Mouse (Mus musculus): ENCODE results near the gene Ppp1r16b. TPM values are rescaled to one million over a fixed set of nuclear protein-coding genes. Genes with fewer than 3 reads are reported as not detected.

Gene Ppp1r16b
- polyA plus RNA-seq, 1 experiment from 2014 or later, result 2.9 TPM

DNA sequence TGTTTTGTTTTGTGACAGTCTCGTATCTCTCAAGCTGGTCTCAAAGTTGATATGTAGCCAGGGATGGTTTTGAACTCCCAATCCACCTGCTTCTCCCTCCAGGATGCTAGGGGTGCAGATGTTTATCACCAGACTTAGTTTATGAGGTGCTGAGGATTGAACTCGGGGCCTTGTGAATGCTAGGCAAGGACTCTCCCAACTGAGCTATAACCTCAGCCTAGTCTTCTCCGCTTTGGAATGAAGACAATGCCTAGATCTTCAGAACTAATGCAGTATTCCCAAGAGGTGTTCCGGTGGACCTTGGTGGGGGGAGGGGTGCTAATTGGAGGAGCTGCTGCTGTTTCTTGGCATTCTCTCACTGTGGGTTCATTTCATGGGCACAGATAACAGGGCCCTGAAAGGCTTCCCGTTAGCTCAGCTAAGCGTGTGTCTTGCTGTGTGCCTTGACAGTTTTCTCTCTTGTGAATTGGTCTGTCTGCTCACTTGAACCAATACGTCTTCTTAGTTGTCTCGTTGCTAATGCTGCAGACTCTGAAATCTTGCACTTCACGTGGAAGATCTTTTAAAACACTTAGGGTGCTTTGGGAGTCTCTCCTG lies 19.1 kb downstream of the Ppp1r16b start:
- Histone ChIP-seq H3K4me2 (no peak overlapping the region), H3K27me3 (no peaks in the 10 kb centered on the region), H3K9ac (no peak overlapping the region), H3K4me3 (replicated peaks) (no peak overlapping the region), H3K36me3 (replicated peaks) (no peaks in the 10 kb centered on the region), H3K9me3 (no peaks in the 10 kb centered on the region), H3K27ac (no peak overlapping the region), H3K4me1 (peaks cover 25% of the 10 kb centered on the region)
- ATAC-seq (ENCODE audit: low FRiP score), result no peak
- 54% methylated on average over 9 of the region's 9 CpGs for WGBS

DNA sequence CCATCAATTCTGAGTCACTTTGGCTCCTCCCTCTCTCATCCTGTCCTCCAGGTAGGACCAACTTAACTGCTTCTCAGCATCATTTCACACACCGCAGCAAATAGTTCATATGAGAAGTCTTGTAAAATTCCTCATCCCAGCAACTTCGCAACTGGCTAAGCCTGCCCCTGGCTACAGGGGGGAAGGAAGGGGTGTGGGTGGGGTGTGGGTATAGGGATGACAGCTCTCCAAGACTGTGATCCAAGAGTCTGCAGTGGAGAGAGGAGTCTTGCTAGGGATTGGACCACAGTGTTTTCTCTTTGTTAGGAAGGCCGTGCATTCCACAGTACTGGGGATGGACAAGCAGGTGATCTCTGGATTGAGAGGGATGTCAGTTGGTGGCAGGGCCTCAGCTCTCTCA lies 19.7 kb downstream of the Ppp1r16b start:
- no peak for ATAC-seq (ENCODE audit: low FRiP score)

DNA sequence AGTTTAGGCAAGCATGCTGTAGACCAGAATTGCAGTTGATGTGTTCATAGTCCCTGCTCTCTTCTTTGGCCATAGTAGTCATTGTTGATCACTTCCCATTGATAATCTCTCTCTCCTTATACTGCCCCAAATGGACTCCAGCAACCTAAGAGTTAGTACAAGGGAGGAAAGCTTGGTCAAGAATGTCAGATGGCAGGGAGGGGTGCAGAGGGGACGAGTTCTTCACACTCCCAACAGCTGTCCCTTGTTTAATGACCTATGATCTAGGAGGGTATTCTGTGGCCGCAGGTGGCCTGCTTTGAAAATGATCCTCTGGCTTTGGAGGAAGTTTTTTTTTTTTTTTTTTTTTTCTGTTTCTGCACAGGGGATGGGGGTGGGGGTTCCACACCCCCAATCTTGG lies 21.2 kb downstream of the Ppp1r16b start:
- Histone ChIP-seq H3K27me3 (no peaks in the 10 kb centered on the region), H3K27ac (no peak overlapping the region), H3K4me3 (replicated peaks) (no peak overlapping the region), H3K4me2 (no peak overlapping the region), H3K4me1 (peaks cover 25% of the 10 kb centered on the region), H3K9ac (no peak overlapping the region), H3K36me3 (replicated peaks) (no peaks in the 10 kb centered on the region), H3K9me3 (no peaks in the 10 kb centered on the region)
- no peak for ATAC-seq (ENCODE audit: low FRiP score)
- 58% methylated on average over 2 of the region's 2 CpGs for WGBS

More for the DNA sequence above, 19.7 kb downstream of the Ppp1r16b start:
- 92% methylated on average over 3 of the region's 3 CpGs for WGBS
- Histone ChIP-seq H3K36me3 (replicated peaks) (no peaks in the 10 kb centered on the region), H3K4me2 (no peak overlapping the region), H3K9me3 (no peaks in the 10 kb centered on the region), H3K4me1 (peaks cover 29% of the 10 kb centered on the region), H3K27me3 (no peaks in the 10 kb centered on the region), H3K4me3 (replicated peaks) (no peak overlapping the region), H3K27ac (no peak overlapping the region), H3K9ac (no peak overlapping the region)

DNA sequence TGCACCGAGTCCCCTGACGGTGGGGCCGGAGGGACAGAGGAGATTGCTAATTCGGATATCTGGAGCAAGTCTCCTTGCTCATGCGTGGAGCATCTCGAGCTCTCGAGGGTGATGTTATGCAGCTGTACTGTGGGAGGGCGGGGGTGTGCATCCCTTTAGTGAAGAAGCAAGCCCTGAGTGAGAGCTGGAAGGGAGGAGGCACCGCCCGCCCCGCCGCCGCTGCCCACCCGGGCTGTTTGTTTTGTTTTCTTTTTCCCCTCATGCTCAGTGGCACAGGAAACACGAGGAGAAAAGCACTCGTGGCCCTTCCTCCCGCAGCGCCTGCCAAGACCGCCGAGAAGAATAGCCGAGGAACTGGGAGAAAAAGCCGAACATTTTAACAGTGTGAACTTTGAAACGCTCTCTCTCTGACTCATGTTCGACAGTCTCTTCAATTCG lies 22.6 kb downstream of the Ppp1r16b start:
- no peak overlapping the region for H3K27ac ChIP-seq
- 56% methylated on average over 25 of the region's 25 CpGs for WGBS
- no peak overlapping the region for H3K4me2 ChIP-seq
- H3K36me3 ChIP-seq (replicated peaks), result no peaks in the 10 kb centered on the region
- H3K27me3 ChIP-seq, result no peaks in the 10 kb centered on the region
- peaks cover 19% of the 10 kb centered on the region for H3K4me1 ChIP-seq
- no peak overlapping the region for H3K9ac ChIP-seq
- H3K9me3 ChIP-seq, result no peaks in the 10 kb centered on the region
- ATAC-seq (ENCODE audit: low FRiP score), result no peak
- H3K4me3 ChIP-seq (replicated peaks), result no peak overlapping the region

DNA sequence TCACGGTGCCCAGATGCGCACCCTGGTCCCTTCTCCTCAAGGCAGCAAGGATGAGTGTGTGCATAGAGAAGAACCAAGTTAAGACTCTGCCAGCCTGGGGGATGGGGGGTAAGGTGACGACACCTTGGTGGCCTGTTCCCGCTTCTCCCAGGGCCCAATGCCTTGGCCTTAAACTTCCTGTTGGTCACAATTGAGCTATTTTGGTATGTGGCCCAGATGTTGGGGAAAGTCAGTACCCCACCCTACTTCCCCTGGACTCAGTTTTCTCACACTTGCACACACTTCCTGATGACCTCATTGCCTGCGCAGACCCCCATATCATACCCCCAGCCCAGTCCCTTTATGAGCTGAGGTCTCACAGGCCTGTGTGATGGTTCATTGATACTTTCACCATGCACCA lies 23.9 kb downstream of the Ppp1r16b start:
- H3K4me1 ChIP-seq, result peaks cover 13% of the 10 kb centered on the region
- H3K4me3 ChIP-seq (replicated peaks), result no peak overlapping the region
- H3K27me3 ChIP-seq, result 0 out of 2 replicates have a peak, but pooled peaks cover 3% of the 10 kb centered on the region
- no peak overlapping the region for H3K27ac ChIP-seq
- H3K4me2 ChIP-seq, result no peak overlapping the region
- H3K9me3 ChIP-seq, result no peaks in the 10 kb centered on the region
- ATAC-seq (ENCODE audit: low FRiP score), result no peak
- H3K36me3 ChIP-seq (replicated peaks), result no peaks in the 10 kb centered on the region
- H3K9ac ChIP-seq, result no peak overlapping the region
- 93% methylated on average over 5 of the region's 5 CpGs for WGBS

DNA sequence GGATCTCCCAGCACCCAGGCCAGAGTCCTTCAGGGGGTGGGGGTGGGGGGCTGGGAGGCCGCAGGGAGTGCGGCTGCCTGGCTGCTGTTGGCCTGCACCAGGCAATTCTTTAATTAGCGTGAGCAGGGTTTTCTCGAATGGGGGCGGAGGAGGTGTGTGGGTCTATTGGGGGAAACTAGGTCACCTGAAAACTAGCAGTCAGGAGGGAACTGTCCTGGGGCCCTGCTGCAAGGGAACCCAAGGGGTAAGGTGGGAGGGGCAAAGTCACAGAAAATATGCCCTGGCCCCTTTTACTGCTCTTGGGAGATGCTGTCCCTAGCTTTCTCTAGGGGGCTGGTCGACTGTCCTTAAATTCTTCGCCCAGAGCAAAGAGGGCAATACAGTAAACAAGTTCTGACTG lies 24.4 kb downstream of the Ppp1r16b start:
- Histone ChIP-seq H3K4me3 (replicated peaks) (no peak overlapping the region), H3K36me3 (replicated peaks) (no peaks in the 10 kb centered on the region), H3K9me3 (no peaks in the 10 kb centered on the region), H3K27me3 (0 out of 2 replicates have a peak, but pooled peaks cover 3% of the 10 kb centered on the region), H3K9ac (no peak overlapping the region), H3K4me1 (peaks cover 13% of the 10 kb centered on the region), H3K27ac (no peak overlapping the region), H3K4me2 (no peak overlapping the region)
- WGBS, result 44% methylated on average over 7 of the region's 7 CpGs
- ATAC-seq (ENCODE audit: low FRiP score), result no peak

DNA sequence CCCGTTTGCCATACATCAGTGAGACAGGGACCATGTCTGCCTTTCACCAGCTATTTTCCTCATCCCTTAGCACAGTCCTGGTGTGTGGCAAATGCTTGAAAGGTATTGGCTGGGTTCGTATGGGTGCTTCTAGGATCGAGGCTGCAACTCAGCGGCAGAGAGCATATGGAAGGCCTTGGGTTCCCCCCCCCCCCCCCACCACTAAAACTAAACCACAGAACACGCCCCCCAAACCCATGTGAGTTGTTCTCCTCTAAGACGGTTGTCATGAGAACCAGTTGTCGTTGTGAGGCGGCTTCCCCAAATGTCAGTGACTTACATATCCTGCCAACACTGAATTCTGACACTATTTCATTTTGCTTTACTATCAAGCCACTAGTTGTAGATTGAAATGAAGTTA lies 24.9 kb downstream of the Ppp1r16b start:
- no peak overlapping the region for H3K4me2 ChIP-seq
- H3K4me1 ChIP-seq, result peaks cover 13% of the 10 kb centered on the region
- H3K27me3 ChIP-seq, result 0 out of 2 replicates have a peak, but pooled peaks cover 3% of the 10 kb centered on the region
- H3K27ac ChIP-seq, result no peak overlapping the region
- H3K36me3 ChIP-seq (replicated peaks), result no peaks in the 10 kb centered on the region
- WGBS, result 72% methylated on average over 8 of the region's 8 CpGs
- ATAC-seq (ENCODE audit: low FRiP score), result no peak
- H3K4me3 ChIP-seq (replicated peaks), result no peak overlapping the region
- H3K9me3 ChIP-seq, result no peaks in the 10 kb centered on the region
- H3K9ac ChIP-seq, result no peak overlapping the region

DNA sequence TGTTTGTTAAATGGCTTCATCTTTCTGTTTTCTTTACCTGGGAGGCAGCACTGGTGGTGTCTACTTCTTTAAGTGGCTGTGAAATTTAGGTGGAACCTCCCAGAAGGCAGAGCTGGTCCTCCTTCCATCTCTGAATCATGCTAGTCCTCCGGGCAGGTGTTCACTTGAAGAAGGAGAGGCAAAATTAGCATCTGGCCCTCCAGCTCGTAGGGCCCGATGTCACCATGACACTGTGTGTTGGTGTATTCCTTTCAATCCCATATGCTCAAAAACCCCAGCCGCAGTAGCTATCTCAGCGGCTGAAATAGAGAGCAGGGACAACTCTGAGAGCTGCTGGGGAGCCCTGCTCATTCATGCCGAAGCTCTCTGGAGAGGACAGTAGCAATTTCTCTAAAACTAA lies 27.0 kb downstream of the Ppp1r16b start:
- Histone ChIP-seq H3K4me1 (peaks cover 16% of the 10 kb centered on the region), H3K27ac (no peak overlapping the region), H3K4me3 (replicated peaks) (no peak overlapping the region), H3K4me2 (no peak overlapping the region), H3K36me3 (replicated peaks) (no peaks in the 10 kb centered on the region), H3K9ac (no peak overlapping the region), H3K27me3 (0 out of 2 replicates have a peak, but pooled peaks cover 3% of the 10 kb centered on the region), H3K9me3 (no peaks in the 10 kb centered on the region)
- no peak for ATAC-seq (ENCODE audit: low FRiP score)
- 84% methylated on average over 6 of the region's 6 CpGs for WGBS

DNA sequence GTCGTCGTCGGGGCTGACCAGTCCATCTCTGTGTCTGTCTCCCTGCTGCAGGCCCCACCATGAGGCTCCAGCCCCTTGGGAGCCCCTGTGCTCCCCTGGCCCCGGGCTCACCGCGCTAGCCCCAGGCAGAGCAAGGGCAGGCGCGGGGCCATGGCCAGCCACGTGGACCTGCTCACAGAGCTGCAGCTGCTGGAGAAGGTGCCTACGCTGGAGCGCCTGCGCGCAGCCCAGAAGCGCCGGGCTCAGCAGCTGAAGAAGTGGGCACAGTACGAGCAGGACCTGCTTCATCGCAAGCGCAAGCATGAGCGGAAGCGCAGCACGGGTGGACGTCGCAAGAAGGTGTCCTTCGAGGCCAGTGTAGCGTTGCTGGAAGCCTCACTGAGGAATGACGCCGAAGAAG lies 30.6 kb downstream of the Ppp1r16b start:
- Histone ChIP-seq H3K36me3 (replicated peaks) (no peaks in the 10 kb centered on the region), H3K4me2 (no peak overlapping the region), H3K27ac (no peak overlapping the region), H3K9me3 (no peaks in the 10 kb centered on the region), H3K27me3 (0 out of 2 replicates have a peak, but pooled peaks cover 3% of the 10 kb centered on the region), H3K4me3 (replicated peaks) (no peak overlapping the region), H3K4me1 (0 out of 2 replicates have a peak, but pooled peaks cover 3% of the 10 kb centered on the region), H3K9ac (no peak overlapping the region)
- ATAC-seq (ENCODE audit: low FRiP score), result no peak
- 91% methylated on average over 27 of the region's 27 CpGs for WGBS

DNA sequence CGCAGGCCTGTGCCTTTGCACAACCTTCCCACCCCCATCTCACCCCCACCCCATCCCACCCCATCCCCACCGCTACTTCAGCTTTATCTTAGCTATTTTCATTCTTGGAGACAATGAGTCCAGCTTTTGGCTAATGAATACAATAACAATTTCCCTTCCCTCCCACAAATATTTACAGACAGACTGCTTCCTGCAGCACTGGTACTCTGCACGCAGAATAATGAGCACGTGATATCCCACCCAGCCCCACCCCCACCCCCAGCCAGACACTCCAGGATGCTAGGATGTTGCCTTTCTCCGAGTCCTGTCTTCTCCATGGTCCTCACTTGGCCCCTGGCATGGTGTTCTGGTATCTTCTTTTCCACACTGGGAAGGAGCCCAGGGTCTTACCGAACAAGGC lies 31.3 kb downstream of the Ppp1r16b start:
- no peak for ATAC-seq (ENCODE audit: low FRiP score)
- H3K36me3 ChIP-seq (replicated peaks), result no peaks in the 10 kb centered on the region
- H3K27ac ChIP-seq, result no peak overlapping the region
- H3K27me3 ChIP-seq, result 0 out of 2 replicates have a peak, but pooled peaks cover 3% of the 10 kb centered on the region
- no peak overlapping the region for H3K4me3 ChIP-seq (replicated peaks)
- H3K4me2 ChIP-seq, result no peak overlapping the region
- H3K9me3 ChIP-seq, result no peaks in the 10 kb centered on the region
- no peak overlapping the region for H3K9ac ChIP-seq
- H3K4me1 ChIP-seq, result 0 out of 2 replicates have a peak, but pooled peaks cover 3% of the 10 kb centered on the region
- 90% methylated on average over 6 of the region's 6 CpGs for WGBS

DNA sequence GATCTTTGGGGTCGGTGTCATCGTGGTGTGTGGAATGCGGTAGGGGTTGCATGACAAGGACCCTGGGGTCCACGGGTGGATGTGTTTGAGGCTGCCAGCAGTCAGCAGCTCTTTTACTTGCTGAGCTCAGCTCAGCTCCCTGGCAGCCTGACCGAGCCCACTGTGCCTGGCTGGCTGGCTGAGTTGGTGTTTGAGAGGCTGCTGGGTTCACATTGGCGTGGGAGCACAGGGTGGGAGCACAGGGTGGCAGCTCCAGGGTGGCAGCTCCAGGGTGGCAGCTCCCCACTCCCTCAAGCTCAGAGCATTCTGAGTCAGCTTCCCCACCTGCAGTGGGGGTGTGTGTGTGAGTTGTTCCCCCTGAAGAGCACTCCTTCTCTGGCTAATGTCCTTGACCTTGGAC lies 34.7 kb downstream of the Ppp1r16b start:
- Histone ChIP-seq H3K27ac (no peak overlapping the region), H3K4me3 (replicated peaks) (no peak overlapping the region), H3K4me2 (no peak overlapping the region), H3K36me3 (replicated peaks) (no peaks in the 10 kb centered on the region), H3K27me3 (no peaks in the 10 kb centered on the region), H3K4me1 (0 out of 2 replicates have a peak, but pooled peaks cover 3% of the 10 kb centered on the region), H3K9me3 (no peaks in the 10 kb centered on the region), H3K9ac (no peak overlapping the region)
- 82% methylated on average over 6 of the region's 6 CpGs for WGBS
- ATAC-seq (ENCODE audit: low FRiP score), result no peak

DNA sequence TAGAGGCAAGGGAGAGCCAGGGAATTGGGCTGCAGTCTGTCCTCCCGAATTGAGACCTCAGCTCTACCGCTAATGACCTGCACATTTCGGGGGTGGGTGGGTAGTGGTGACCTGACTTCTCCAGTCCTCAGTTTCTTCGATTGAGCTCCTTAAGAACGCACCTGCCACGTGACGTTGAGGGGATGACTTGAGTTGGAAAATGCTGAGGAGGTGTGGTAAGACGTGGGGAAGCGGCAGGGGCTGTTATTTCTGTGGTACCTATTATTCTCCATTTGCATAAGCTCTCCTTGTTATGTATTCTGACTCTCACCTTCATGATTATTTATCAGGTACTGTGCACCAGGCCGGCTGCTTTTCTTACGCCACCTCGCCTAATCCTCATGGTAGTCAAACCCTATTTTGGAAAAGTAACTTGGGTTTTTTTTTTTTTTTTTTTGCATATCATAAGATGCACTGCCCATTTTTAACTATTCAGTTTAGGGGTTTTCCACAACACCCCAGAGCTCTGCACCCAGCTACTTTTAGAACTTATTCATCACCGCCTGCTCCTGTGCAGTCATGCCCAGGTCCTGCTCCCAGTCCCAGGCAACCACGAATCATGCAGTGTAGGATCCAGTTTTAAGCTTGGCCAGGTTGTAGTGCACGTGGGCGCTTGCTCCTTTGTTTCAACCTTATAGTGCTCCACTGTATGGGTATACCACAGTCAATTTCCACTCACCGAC lies 35.5 kb downstream of the Ppp1r16b start:
- no peak overlapping the region for H3K9ac ChIP-seq

DNA sequence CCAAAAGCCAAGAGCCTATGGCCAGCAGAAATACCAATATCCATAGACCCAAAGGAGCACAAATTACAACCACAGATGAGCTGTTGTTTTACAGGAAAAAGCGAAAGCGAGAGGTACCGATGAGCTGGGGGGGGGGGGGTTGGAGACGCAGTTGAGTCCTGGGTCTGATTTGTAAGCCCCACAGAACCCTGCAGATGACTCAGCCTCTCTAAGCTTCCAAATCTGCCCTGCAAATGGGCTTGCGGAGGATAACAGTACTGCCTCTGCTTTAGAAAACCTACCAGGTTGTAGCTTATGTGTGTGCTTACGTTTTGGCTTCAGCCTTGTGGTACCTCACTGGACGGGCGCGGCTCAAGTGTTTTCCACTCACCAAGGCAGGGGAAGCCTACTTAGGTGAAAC lies 36.3 kb downstream of the Ppp1r16b start:
- no peak overlapping the region for H3K27ac ChIP-seq
- ATAC-seq (ENCODE audit: low FRiP score), result no peak
- no peaks in the 10 kb centered on the region for H3K9me3 ChIP-seq
- H3K4me1 ChIP-seq, result no peaks in the 10 kb centered on the region
- H3K36me3 ChIP-seq (replicated peaks), result no peaks in the 10 kb centered on the region
- H3K4me2 ChIP-seq, result no peak overlapping the region
- no peak overlapping the region for H3K9ac ChIP-seq
- no peaks in the 10 kb centered on the region for H3K27me3 ChIP-seq
- no peak overlapping the region for H3K4me3 ChIP-seq (replicated peaks)
- 96% methylated on average over 9 of the region's 9 CpGs for WGBS

More for the DNA sequence above, 35.5 kb downstream of the Ppp1r16b start:
- no peaks in the 10 kb centered on the region for H3K36me3 ChIP-seq (replicated peaks)
- ATAC-seq (ENCODE audit: low FRiP score), result no peak
- WGBS, result 86% methylated on average over 17 of the region's 17 CpGs
- H3K4me1 ChIP-seq, result 0 out of 2 replicates have a peak, but pooled peaks cover 3% of the 10 kb centered on the region
- no peaks in the 10 kb centered on the region for H3K27me3 ChIP-seq
- no peaks in the 10 kb centered on the region for H3K9me3 ChIP-seq
- H3K27ac ChIP-seq, result no peak overlapping the region
- H3K4me2 ChIP-seq, result no peak overlapping the region
- no peak overlapping the region for H3K4me3 ChIP-seq (replicated peaks)
